Mouse (Mus musculus): ENCODE results near the gene Sv2b. TPM values are rescaled to one million over a fixed set of nuclear protein-coding genes. Genes with fewer than 3 reads are reported as not detected.

The Sv2b gene
- total RNA-seq, 2 experiments from 2014 or later = 376 to 377 TPM

GRCm38 (mm10) chr7:75295228-75295865, 13.7 kb downstream of the Sv2b start:
- peak in 1 of 2 experiments; percentile 42 for DNase-seq (ENCODE audit: low spot score in 2 of 2)

DNA sequence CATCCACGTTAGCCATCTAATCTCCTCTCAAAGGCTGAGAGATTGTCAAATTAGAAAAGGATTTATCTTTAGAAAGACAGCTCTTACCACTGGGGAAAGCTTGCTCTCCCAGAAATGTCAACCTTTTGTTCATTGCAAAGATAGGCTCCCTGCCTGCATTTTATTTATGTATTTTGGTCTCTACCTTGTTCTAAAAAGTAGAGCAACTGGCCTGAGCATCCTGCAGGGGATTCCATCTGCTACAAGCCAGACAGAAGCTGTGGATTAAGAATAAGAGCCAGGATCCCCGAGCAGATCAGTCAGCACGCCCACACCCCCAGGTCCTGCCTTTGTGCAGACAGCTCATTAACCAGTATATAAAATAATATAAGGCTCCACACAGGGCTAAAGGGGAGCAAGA, 16.8 kb downstream of the Sv2b start:
- DNase-seq (ENCODE audit: low spot score in 2 of 2) = no peak

GRCm38 (mm10) chr7:75290554-75290953, 18.5 kb downstream of the Sv2b start:
- no peak for DNase-seq (ENCODE audit: low spot score in 2 of 2)

DNA sequence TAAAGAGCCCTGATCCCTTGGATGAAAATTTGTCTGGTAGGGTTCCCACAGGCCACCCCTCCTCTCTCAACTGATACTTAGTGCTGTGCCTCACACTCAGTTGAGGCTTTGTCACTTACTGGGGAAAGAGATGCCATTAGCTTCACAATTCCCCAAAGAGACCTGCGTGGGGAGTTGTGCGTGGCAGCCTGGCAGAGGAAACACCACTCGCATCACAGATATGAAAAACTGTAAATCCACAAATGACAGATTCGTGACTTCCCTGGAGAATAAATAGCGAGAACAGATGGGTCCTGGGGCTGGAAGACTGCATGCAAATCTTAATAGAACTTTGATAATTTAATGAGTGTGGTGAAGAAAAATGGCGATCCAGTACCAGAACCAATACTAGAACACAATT, 21.8 kb downstream of the Sv2b start:
- DNase-seq (ENCODE audit: low spot score in 2 of 2) = peak; percentile 38 to 57

GRCm38 (mm10) chr7:75282951-75283350, 26.1 kb downstream of the Sv2b start:
- DNase-seq (ENCODE audit: low spot score in 2 of 2) = peak in 1 of 2 experiments; percentile 41

DNA sequence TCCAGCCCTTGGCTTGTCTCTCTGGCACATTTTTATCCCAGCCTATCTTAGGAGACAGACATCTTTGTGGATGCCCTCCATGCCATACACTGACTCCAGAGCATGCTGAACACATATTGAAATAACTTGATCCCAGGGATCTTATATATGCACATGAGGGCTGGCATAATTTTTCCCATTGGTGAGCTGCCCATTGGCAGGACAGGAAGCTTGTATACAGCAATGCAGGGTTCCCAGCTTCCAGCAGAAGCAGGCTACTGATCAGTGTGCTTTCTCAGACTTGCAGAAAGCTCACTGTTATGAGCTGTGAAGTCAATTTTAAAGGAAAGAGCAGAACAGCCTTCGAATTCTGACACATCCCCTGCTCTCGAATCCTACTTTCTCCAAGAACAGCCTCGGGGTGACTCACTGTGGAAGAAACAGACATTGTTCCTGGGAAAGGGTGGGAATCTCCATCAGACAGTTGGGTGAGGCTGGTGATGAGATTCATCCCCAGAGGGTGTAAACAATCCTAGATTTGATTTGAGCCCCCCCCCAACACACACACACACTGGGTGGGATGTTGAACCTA, 26.9 kb downstream of the Sv2b start:
- DNase-seq (ENCODE audit: low spot score in 2 of 2) = peak; percentile 54 to 55

- no peak for DNase-seq (ENCODE audit: low spot score in 2 of 2)
These were observed 28.0 kb downstream of the Sv2b start for GRCm38 (mm10) chr7:75281106-75281505.

GRCm38 (mm10) chr7:75277847-75278246, 31.2 kb downstream of the Sv2b start:
- DNase-seq (ENCODE audit: low spot score in 2 of 2) = no peak

DNA sequence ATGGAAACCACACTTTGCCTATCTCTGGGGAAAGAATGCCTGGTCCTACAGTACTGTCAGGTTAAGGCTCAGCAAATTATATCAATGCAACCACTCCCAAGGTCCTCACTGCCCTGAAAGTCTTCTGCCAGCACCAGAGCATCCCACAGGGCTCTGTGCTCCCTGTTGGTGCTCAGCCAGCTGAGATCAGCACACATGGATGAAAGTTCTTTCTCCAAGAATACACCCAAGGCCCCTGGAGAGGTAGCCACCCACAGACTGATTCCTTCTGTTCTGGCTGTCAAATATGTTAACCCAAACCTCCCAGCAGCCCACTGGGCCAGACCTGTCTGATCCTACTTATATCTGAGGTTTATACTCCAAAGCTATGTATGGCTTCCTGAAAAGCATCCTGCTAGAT, 32.3 kb downstream of the Sv2b start:
- DNase-seq (ENCODE audit: low spot score in 2 of 2) = peak; percentile 21 to 40

DNA sequence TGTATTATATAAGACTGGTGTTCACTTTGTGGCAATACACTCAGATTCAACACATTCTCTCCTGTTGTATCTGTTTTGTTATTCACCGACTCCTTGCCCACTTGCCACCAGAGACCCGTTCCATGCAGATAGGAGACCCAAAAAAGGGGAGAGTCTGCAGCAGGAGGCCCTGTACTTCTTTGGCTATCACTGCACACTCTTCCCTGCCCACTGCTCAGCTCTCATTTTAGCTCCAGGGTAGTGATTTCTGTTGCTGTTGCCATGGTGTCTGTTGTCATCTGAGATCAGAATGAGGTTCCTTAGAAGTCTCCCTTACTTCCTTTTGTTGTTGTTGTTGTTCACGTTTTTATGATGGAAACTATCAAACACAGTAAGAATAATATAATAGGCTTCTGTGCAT, 34.5 kb downstream of the Sv2b start:
- no peak for DNase-seq (ENCODE audit: low spot score in 2 of 2)

DNA sequence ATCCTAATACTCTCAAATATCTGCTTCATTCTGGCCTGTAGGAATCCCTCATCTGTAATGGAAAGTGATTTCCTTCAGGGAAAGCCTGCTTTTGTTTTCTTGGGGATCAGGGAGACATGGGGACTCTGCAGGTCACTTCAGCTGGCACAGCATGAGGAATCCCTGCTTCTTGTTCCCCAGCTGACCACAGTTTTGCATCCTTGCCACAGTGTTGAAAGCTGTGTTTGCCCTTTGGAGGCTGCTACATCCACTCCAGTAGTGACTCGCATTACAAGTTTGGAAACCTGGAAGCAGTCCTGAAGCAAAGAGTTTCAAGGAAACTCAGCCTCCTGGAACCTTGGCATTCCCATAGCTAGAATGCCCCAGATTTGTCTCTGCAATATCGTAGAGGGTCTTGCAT, 35.4 kb downstream of the Sv2b start:
- DNase-seq (ENCODE audit: low spot score in 2 of 2) = no peak

GRCm38 (mm10) chr7:75271921-75272381, 37.1 kb downstream of the Sv2b start:
- DNase-seq (ENCODE audit: low spot score in 2 of 2) = peak; percentile 31 to 50

- DNase-seq (ENCODE audit: low spot score in 2 of 2) = no peak
These were observed 37.8 kb downstream of the Sv2b start for GRCm38 (mm10) chr7:75271306-75271705.

- no peak for DNase-seq (ENCODE audit: low spot score in 2 of 2)
These were observed 41.8 kb downstream of the Sv2b start for GRCm38 (mm10) chr7:75267236-75267635.

- peak; percentile 68 to 82 for DNase-seq (ENCODE audit: low spot score in 2 of 2)
These were observed 43.8 kb downstream of the Sv2b start for GRCm38 (mm10) chr7:75265241-75265640.

- no peak for DNase-seq (ENCODE audit: low spot score in 2 of 2)
These were observed 49.1 kb downstream of the Sv2b start for GRCm38 (mm10) chr7:75259945-75260344.

DNA sequence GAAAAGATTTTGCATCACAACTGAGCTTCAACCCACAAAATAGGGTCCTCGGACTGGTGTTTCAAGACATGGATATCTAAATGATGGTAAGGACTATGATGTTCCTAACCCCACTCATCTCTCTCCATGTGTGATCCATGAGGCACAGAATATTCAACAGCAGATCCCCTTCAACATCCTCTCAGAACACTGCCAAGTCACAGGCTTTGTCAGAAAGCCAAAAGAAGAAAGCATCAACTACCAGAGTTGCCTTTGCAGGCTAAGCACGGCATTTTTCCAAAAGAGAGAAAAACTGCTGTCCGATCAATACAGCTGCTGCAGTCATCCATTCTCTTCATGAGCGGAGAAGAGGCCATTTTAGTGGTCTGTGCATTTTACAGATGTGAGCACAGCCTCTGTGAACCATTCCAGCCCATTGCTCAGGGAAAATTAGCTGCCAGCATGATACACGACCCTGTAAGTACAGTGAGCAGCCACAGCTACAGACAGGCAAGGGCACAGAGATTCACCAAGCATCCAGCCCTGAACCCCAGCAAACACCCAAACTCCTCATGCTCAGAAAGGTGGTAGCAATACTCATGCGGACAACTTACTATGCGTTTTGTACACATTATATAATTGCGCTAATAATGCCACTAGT, 55.3 kb downstream of the Sv2b start:
- no peak for DNase-seq (ENCODE audit: low spot score in 2 of 2)

DNA sequence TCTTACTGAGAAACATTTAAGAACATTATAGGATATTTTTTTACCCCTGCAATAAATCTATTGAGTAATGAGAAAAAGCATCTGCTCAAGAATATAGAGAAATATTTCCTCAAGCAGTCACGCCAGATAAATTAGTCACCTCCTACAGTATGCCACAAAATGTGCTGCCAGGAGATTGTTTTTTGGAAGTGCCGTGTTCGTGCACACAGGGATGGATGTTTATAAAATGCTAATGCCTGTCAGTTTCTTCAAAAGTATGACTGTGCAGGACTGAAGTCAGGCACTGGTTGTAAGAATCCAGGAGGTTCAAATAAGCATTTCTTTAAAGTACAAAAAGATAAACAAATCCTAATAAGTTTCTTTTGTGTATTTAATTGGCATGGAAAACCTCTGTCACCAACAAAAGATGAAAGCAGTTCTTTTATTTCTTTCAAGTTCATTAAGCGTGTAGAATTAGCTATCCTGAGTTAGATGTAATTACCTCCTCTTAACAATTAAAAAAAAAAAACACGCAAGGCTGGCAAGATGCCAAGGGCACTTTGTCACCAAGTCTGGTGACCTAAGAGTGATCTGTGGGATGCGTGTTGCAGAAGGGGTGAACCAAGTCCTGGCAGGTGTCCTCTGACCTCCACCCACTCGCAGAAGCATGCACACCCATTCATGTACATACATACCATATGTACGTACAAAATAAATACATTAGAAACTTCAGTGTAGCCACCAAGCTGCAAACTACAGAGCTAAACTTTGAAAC, 68.1 kb downstream of the Sv2b start:
- DNase-seq (ENCODE audit: low spot score in 2 of 2) = no peak

GRCm38 (mm10) chr7:75236386-75236785, 72.7 kb downstream of the Sv2b start:
- no peak for DNase-seq (ENCODE audit: low spot score in 2 of 2)

GRCm38 (mm10) chr7:75224206-75224605, 84.9 kb downstream of the Sv2b start:
- no peak for DNase-seq (ENCODE audit: low spot score in 2 of 2)

DNA sequence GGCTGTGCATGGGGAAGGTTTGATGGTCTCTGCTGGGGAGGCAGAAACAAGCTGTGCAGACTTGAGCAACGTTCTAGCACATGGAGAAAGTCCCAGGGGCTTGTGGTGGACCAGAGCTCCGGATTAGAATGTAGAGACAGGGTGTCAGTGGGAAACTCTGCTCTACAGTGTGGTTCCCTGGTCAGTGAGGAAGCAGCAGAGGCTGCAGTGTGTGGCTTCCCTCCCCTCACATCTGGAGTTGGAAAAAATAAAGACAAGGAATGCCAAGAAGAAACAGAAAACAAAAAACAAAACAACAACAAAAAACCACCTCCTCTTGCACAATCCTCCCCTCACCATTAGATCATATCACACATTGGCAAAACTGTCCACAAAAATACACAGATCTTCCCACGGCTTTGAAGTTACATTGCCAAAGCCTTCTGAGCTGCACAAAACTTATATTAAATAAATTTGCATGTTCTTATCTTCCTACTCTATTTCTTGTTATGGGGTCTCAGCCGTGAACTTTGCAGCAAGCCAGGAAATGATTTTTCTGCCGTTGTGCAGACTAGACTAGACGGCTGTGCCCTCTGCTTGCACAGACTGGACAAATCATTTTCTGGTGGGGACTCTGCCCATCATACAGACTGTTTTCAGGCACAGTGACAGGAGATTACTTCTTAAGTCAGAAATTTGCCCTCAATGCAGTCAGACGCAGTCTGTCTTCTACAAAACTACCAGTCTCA, 86.2 kb downstream of the Sv2b start:
- DNase-seq (ENCODE audit: low spot score in 2 of 2) = no peak

Measured in left cerebral cortex, adult 18-20 months (tissue).